Mouse (Mus musculus) G1E (cell line): ENCODE data around the gene Mllt1. TPM values are rescaled to one million over a fixed set of nuclear protein-coding genes. Genes with fewer than 3 reads are reported as not detected.

ENCODE experiments used
- ATAC-seq: 2 replicates; pipeline ENCODE4 v1.8.0; 2016; ENCODE audit warnings: mild to moderate bottlenecking; ENCODE audit not compliant: insufficient number of reproducible peaks, poor library complexity, low FRiP score, severe bottlenecking; ENCODE audit errors: extremely low read depth
- DNase-seq: peaks from one replicate; pipeline ENCODE4 v3.0.0; 2012; ENCODE audit warnings: low spot score
- H3K27me3 ChIP-seq: 2 replicates; pipeline ENCODE4 v1.6.1; 2012; ENCODE audit warnings: mild to moderate bottlenecking, low read length, inconsistent platforms; ENCODE audit not compliant: insufficient read depth
- H3K36me3 ChIP-seq: replicated peaks from 2 replicates; pipeline ENCODE3; 2012; ENCODE audit warnings: mild to moderate bottlenecking, inconsistent platforms
- H3K4me1 ChIP-seq: 2 replicates; pipeline ENCODE4 v1.6.1; 2012; ENCODE audit warnings: low read depth, low read length, inconsistent platforms, mixed read lengths; ENCODE audit not compliant: insufficient read depth
- H3K4me3 ChIP-seq: 2 replicates; pipeline ENCODE4 v1.5.1; 2012; ENCODE audit warnings: low read depth, mild to moderate bottlenecking, inconsistent platforms, low read length, moderate library complexity, mixed read lengths
- H3K9me3 ChIP-seq: replicated peaks from 2 replicates; pipeline ENCODE4 v1.6.1; 2012; ENCODE audit warnings: inconsistent platforms
- CTCF ChIP-seq: IDR thresholded peaks from 2 replicates; pipeline ENCODE4 v1.5.1; 2012; ENCODE audit warnings: low read depth, low read length, inconsistent platforms, mixed read lengths
- GATA1 ChIP-seq: IDR thresholded peaks from 2 replicates; pipeline ENCODE4 v1.6.1; 2012; ENCODE audit warnings: borderline replicate concordance, low read length, inconsistent platforms, mixed read lengths
- GATA2 ChIP-seq: IDR thresholded peaks from 2 replicates; pipeline ENCODE4 v1.6.1; 2012; ENCODE audit warnings: low read depth, low read length, inconsistent platforms, borderline replicate concordance
- POLR2AphosphoS5 ChIP-seq: IDR thresholded peaks from 2 replicates; pipeline ENCODE4 v1.6.1; 2012; ENCODE audit warnings: low read depth, low read length, inconsistent platforms; ENCODE audit not compliant: insufficient replicate concordance
- TAL1 ChIP-seq: conservative IDR thresholded peaks from 2 replicates; pipeline ENCODE4 v1.6.1; 2012; ENCODE audit warnings: low read depth, low read length, inconsistent platforms, mixed read lengths
- polyA plus RNA-seq: library from polyadenylated mRNA; stranded (reverse); fragments of >175 nt; gene quantifications from 2 replicates; pipeline ENCODE4 v1.2.3, GENCODE M21; 2012
- total RNA-seq, 2 experiments: library from RNA; stranded (forward) in 1 of 2; stranded (reverse) in 1 of 2; fragments of 200-1000 nt in 1 of 2; fragments of >200 nt in 1 of 2; fragmentation: Nextera tagmentation in 1 of 2; gene quantifications; 2 replicates each; pipeline ENCODE4 v1.2.3; 2014 to 2017

The Mllt1 gene
- 15.3 and 22.1 TPM in 2 replicates for total RNA-seq (2014; fragmentation: Nextera tagmentation)
- 7.6 and 8.2 TPM in 2 replicates for total RNA-seq (2017)
- polyA plus RNA-seq: 75.9 and 76.1 TPM in 2 replicates

DNA sequence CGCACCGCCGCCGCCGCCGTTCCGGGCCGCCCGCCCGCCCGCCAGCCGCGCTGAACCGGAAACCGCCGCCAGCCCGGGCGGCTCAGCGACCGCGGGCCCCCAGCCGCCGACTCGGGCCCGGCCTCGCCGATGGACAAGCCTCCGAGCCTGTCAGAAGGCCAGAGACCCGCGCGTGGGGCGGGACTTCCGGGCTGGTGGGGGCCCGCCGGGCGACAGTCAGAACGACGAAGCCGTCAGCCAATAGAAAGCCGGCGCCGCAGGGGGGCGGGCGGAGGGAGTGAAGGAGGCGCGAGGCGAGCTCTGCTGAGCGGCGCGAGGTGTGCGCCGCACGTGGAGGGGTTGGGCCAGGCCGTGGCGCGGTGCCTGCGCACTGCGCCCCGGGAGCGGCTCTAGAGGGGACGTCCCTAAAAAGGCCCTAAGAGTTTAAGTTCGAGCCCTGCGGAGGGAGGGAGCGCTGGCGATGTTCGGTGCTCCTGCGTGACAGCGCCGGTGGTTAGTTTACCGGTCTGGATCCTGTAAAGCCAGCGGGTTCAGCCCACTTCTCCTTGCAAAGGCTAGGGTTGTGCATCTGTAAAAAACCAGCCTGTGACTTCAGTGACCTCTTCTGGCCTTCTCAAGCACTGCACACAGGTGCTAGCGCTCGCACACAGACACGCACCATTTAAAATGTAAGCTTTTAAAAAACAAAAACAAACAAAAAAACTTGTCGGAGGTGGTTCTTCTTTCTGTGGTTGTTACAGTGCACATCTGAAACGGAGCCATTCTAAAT lies at the start of gene Mllt1:
Gene Mllt1, minus strand, starts transcription at position 53 of the 769 bp plus-strand sequence.
- DNase-seq (peak; percentile 100), ATAC-seq (peak; percentile 88)
- peaks cover 29% of the 10 kb centered on the region for H3K4me1 ChIP-seq
- peaks cover 29% of the 10 kb centered on the region for H3K27me3 ChIP-seq
- peaks cover 29% of the 10 kb centered on the region for H3K36me3 ChIP-seq
- TF ChIP-seq POLR2AphosphoS5 (no peak), GATA1 (no peak), CTCF (0 out of 2 replicates have a peak, but pooled peaks have one; percentile 8), GATA2 (no peak)
- H3K4me3 ChIP-seq: peak within 1 kb of the TSS; percentile 96
- peaks cover 7% of the 10 kb centered on the region for H3K9me3 ChIP-seq

- DNase-seq (no peak), ATAC-seq (no peak)
- no peak overlapping the region for H3K4me3 ChIP-seq
- H3K9me3 ChIP-seq: no peaks in the 10 kb centered on the region
- no peaks in the 10 kb centered on the region for H3K36me3 ChIP-seq
- H3K4me1 ChIP-seq: peaks cover 10% of the 10 kb centered on the region
- no peak for TF ChIP-seq GATA2
- no peak for TF ChIP-seq CTCF
- no peak for TF ChIP-seq TAL1
- no peak for TF ChIP-seq POLR2AphosphoS5
- TF ChIP-seq GATA1: no peak
- peaks cover 31% of the 10 kb centered on the region for H3K27me3 ChIP-seq
Observed at GRCm38 (mm10) chr17:56984886-56985285, 49.7 kb upstream of the Mllt1 start.

- ATAC-seq: no peak
- TF ChIP-seq TAL1 (no peak), CTCF (no peak), GATA2 (no peak), POLR2AphosphoS5 (no peak), GATA1 (no peak)
- H3K4me1 ChIP-seq: no peaks in the 10 kb centered on the region; the same call in none of the 2 replicates
- H3K9me3 ChIP-seq: no peaks in the 10 kb centered on the region
- no peak within 1 kb of the TSS for H3K4me3 ChIP-seq
- H3K27me3 ChIP-seq: peaks cover 37% of the 10 kb centered on the region
- H3K36me3 ChIP-seq: no peaks in the 10 kb centered on the region
- DNase-seq: no peak
Observed at GRCm38 (mm10) chr17:56982013-56982412, 46.8 kb upstream of the Mllt1 start, which contains the start of gene Acer1. Acer1 (minus strand) TSS chr17:56982126.

- TF ChIP-seq GATA1 (no peak), POLR2AphosphoS5 (no peak), TAL1 (no peak), CTCF (no peak), GATA2 (no peak)
- peaks cover 42% of the 10 kb centered on the region for H3K27me3 ChIP-seq
- ATAC-seq: no peak
- H3K36me3 ChIP-seq: no peaks in the 10 kb centered on the region
- no peak for DNase-seq
- H3K4me3 ChIP-seq: no peak overlapping the region
- H3K4me1 ChIP-seq: no peaks in the 10 kb centered on the region; the same call in none of the 2 replicates
- no peaks in the 10 kb centered on the region for H3K9me3 ChIP-seq
Observed at GRCm38 (mm10) chr17:56981049-56981448, 45.8 kb upstream of the Mllt1 start.

DNA sequence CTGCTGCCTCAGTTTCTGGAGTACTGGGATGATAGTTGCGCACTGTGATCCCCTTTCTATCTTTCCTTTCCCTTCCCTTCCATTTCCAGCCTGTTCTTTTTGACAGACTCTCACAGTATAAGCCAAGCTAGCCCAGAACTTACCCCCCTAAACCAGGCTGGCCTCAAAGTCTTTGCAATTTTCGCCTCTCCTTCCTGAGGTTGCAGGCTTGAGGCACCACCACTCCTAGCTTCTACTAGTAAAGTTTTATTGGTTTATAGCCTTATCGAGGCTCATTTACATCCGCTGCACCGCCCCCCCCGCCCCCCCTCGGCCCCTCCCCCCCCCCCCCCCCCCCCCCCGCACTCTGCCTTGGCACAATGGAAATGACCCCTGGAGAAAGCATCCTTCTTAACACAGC lies 44.3 kb upstream of the Mllt1 start:
- Histone ChIP-seq H3K4me3 (no peak overlapping the region), H3K36me3 (no peaks in the 10 kb centered on the region), H3K27me3 (peaks cover 44% of the 10 kb centered on the region), H3K9me3 (no peaks in the 10 kb centered on the region), H3K4me1 (no peaks in the 10 kb centered on the region; the same call in none of the 2 replicates)
- DNase-seq: no peak
- TF ChIP-seq TAL1 (no peak), CTCF (no peak)
- ATAC-seq: no peak

DNA sequence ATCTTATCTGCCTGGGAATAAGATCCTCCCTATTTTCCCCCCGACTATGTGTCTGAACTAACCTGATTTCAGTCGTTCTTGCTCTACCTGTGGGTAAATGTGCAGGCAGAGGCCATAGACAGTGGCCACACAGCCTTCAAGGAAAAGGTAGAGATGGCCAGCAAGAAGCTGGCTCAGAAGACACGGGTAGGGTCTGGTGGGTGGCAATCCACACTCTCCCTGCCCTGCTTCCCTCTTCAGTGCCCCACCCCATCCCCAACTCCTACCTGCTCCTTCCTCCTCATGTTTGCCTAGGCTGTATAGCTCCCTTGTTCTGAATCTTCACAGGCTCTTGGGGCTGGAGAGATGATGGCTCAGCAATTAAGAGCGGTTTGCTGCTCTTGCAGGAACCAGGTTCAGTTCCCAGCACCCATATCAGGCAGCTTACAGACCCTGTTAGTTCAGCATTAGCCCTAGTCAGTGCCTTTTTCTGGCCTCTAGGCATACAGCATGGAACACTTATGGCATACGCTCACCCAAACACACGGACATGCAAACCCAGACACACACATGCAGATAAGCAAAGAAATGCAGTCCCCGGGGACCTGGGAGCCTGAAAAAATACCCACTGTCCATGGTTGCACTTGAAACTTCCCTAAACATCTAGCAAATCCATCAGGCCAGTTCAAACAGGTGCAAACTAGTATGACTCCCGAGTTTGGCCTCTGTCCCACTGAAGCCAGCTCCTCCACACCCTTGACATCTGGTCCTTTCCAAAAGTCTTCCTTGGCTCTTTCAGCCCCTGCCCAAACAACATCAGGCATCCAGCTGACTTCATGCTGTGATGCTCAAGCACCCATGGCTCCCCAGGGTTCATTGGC lies 41.5 kb upstream of the Mllt1 start:
- H3K36me3 ChIP-seq: no peaks in the 10 kb centered on the region
- no peak for DNase-seq
- no peak overlapping the region for H3K4me3 ChIP-seq
- no peaks in the 10 kb centered on the region; the same call in 1 of the 2 replicates for H3K4me1 ChIP-seq
- ATAC-seq: no peak
- peaks cover 42% of the 10 kb centered on the region for H3K27me3 ChIP-seq
- TF ChIP-seq POLR2AphosphoS5 (no peak), CTCF (no peak), GATA2 (no peak), TAL1 (no peak), GATA1 (no peak)
- no peaks in the 10 kb centered on the region for H3K9me3 ChIP-seq
